Mouse (Mus musculus): ENCODE measurements around the gene Cxcr3. TPM values are rescaled to one million over a fixed set of nuclear protein-coding genes. Genes with fewer than 3 reads are reported as not detected.

Gene Cxcr3
- not detected in 2 replicates for polyA plus RNA-seq (2016; fragmentation: Nextera tagmentation; extraction: Ambion mirVana)

DNA sequence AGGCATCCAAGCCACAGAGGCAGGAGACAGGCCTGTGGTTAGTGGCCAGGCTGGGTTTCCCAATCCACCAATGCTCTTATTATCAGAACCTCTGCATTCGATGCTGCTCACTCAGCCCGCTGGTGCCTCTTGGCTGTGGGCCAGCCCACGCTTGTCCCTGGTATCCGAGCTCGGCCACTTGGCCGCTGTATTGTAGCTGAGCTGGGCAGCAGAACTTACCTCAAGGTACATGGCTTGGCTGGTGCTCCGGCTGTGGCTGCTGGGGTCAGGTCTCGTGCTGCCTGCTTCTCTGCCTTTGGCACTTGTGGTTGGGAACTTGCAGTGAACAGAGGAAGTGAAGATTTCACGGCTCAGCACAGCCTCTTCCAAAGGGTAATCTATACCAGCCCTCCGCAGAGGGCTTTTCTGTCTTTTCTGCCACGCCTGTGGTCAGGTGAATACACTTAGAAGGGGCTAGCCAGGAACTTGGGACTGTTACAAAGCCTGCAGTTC is at the start of gene Cxcr3:
TSS of gene Cxcr3 (minus strand) at position 442 of the 492 bp plus-strand sequence.
- Histone ChIP-seq H3K4me3 (replicated peaks) (no peak within 1 kb of the TSS), H3K4me2 (no peak within 1 kb of the TSS)

DNA sequence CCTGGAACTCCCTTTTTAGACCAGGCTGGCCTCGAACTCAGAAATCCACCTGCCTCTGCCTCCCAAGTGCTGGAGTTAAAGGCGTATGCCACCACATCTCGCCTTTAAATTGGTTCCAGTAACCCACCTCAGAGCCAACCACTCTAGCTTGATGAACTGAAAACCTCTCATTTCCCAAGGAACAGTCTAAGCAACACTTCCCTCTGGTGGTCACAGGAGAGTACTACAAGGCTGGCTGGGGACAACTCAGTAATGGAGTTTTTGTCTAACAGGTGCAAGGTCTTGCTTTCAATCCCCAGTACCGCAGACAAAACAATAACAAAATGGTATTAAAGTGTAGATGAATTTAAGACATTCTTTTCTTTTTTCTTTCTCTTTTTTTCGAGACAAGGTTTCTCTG is 38.0 kb upstream of the Cxcr3 start:
- WGBS = 40% methylated on average over 5 of the region's 5 CpGs
- Histone ChIP-seq H3K4me3 (replicated peaks) (no peak overlapping the region), H3K9me3 (no peaks in the 10 kb centered on the region), H3K4me2 (no peak overlapping the region), H3K4me1 (replicated peaks) (no peaks in the 10 kb centered on the region), H3K27me3 (peaks cover 29% of the 10 kb centered on the region), H3K9ac (replicated peaks) (no peak overlapping the region), H3K27ac (no peak overlapping the region), H3K36me3 (no peaks in the 10 kb centered on the region)
- no peak for ATAC-seq (ENCODE audit: insufficient number of reproducible peaks, insufficient read depth, low FRiP score, low TSS enrichment, low read depth)

More for the DNA sequence above, at the start of gene Cxcr3:
- Histone ChIP-seq H3K27ac (no peak within 1 kb of the TSS), H3K9me3 (no peaks in the 10 kb centered on the region), H3K9ac (replicated peaks) (no peak within 1 kb of the TSS), H3K4me1 (replicated peaks) (no peaks in the 10 kb centered on the region), H3K36me3 (no peaks in the 10 kb centered on the region), H3K27me3 (peaks cover 53% of the 10 kb centered on the region)
- no peak for ATAC-seq (ENCODE audit: insufficient number of reproducible peaks, insufficient read depth, low FRiP score, low TSS enrichment, low read depth)
- 81% methylated on average over 11 of the region's 11 CpGs for WGBS

DNA sequence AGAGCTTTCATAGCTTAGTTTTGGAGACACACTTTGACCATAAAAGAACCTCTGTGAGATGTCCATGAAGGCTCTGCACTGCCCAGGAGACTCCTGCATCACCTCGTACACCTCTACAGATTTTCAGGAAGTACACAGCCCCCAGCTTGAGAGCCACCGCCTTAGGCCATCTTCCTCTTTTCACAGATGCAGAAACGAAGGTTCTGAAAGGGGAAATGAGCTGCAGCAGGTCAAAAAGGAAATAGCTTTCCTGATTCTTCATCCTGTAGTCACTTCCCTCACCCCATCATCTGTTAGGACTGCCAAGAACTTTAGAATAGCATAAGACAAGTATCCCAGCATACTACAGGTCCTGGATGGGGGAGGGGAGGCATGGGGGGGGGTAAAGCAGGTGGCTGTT is 36.2 kb upstream of the Cxcr3 start:
- Histone ChIP-seq H3K9ac (replicated peaks) (no peak overlapping the region), H3K27ac (no peak overlapping the region), H3K36me3 (no peaks in the 10 kb centered on the region), H3K9me3 (no peaks in the 10 kb centered on the region), H3K4me1 (replicated peaks) (no peaks in the 10 kb centered on the region), H3K27me3 (peaks cover 34% of the 10 kb centered on the region), H3K4me3 (replicated peaks) (no peak overlapping the region), H3K4me2 (no peak overlapping the region)
- ATAC-seq (ENCODE audit: insufficient number of reproducible peaks, insufficient read depth, low FRiP score, low TSS enrichment, low read depth) = no peak
- 65% methylated on average over 3 of the region's 3 CpGs for WGBS

GRCm38 (mm10) chrX:101769478-101769877 is 35.4 kb upstream of the Cxcr3 start:
- ATAC-seq (ENCODE audit: insufficient number of reproducible peaks, insufficient read depth, low FRiP score, low TSS enrichment, low read depth) = no peak
- H3K4me3 ChIP-seq (replicated peaks) = no peak overlapping the region
- peaks cover 38% of the 10 kb centered on the region for H3K27me3 ChIP-seq
- 66% methylated on average over 2 of the region's 2 CpGs for WGBS
- no peak overlapping the region for H3K27ac ChIP-seq
- H3K9ac ChIP-seq (replicated peaks) = no peak overlapping the region
- H3K9me3 ChIP-seq = no peaks in the 10 kb centered on the region
- H3K4me2 ChIP-seq = no peak overlapping the region
- H3K4me1 ChIP-seq (replicated peaks) = no peaks in the 10 kb centered on the region
- H3K36me3 ChIP-seq = no peaks in the 10 kb centered on the region

GRCm38 (mm10) chrX:101767280-101767679 is 33.2 kb upstream of the Cxcr3 start:
- H3K4me2 ChIP-seq = no peak overlapping the region
- ATAC-seq (ENCODE audit: insufficient number of reproducible peaks, insufficient read depth, low FRiP score, low TSS enrichment, low read depth) = no peak
- no peaks in the 10 kb centered on the region for H3K9me3 ChIP-seq
- no peak overlapping the region for H3K4me3 ChIP-seq (replicated peaks)
- H3K27me3 ChIP-seq = peaks cover 26% of the 10 kb centered on the region
- no peak overlapping the region for H3K27ac ChIP-seq
- H3K4me1 ChIP-seq (replicated peaks) = no peaks in the 10 kb centered on the region
- H3K9ac ChIP-seq (replicated peaks) = no peak overlapping the region
- 71% methylated on average over 7 of the region's 7 CpGs for WGBS
- no peaks in the 10 kb centered on the region for H3K36me3 ChIP-seq

- Histone ChIP-seq H3K4me1 (replicated peaks) (no peaks in the 10 kb centered on the region), H3K27ac (no peak overlapping the region), H3K9me3 (no peaks in the 10 kb centered on the region), H3K4me2 (no peak overlapping the region), H3K36me3 (no peaks in the 10 kb centered on the region), H3K4me3 (replicated peaks) (no peak overlapping the region), H3K9ac (replicated peaks) (no peak overlapping the region), H3K27me3 (peaks cover 24% of the 10 kb centered on the region)
- no peak for ATAC-seq (ENCODE audit: insufficient number of reproducible peaks, insufficient read depth, low FRiP score, low TSS enrichment, low read depth)
- 87% methylated on average over 4 of the region's 4 CpGs for WGBS
Observed at GRCm38 (mm10) chrX:101765111-101765510, 31.0 kb upstream of the Cxcr3 start.

- Histone ChIP-seq H3K4me2 (no peak overlapping the region), H3K36me3 (no peaks in the 10 kb centered on the region), H3K27ac (no peak overlapping the region), H3K27me3 (peaks cover 29% of the 10 kb centered on the region), H3K9ac (replicated peaks) (no peak overlapping the region), H3K4me1 (replicated peaks) (no peaks in the 10 kb centered on the region), H3K9me3 (no peaks in the 10 kb centered on the region), H3K4me3 (replicated peaks) (no peak overlapping the region)
- 74% methylated on average over 5 of the region's 5 CpGs for WGBS
- no peak for ATAC-seq (ENCODE audit: insufficient number of reproducible peaks, insufficient read depth, low FRiP score, low TSS enrichment, low read depth)
Observed at GRCm38 (mm10) chrX:101764621-101765020, 30.6 kb upstream of the Cxcr3 start.

DNA sequence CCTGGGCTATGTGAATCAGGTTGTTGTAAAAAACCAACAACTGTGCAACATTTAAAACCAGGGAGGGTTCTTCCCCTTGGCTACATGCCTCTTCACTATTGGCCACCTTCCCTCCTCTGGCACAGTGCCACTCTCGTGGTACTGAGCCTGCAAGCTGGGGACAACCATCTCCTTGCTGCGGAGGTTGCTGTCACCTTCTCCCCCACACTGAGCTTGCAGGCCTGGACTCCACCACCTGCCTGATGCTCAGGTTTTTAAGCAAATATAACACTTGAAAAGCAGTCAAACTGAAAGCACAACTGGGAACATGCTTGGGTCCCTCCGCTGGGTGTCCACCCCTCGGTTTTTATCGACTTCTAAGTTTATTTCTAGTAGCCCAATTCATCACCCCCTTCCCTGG is 20.4 kb upstream of the Cxcr3 start:
- Histone ChIP-seq H3K4me2 (no peak overlapping the region), H3K4me3 (replicated peaks) (no peak overlapping the region), H3K27ac (no peak overlapping the region), H3K9ac (replicated peaks) (no peak overlapping the region), H3K9me3 (no peaks in the 10 kb centered on the region), H3K27me3 (peaks cover 23% of the 10 kb centered on the region), H3K36me3 (no peaks in the 10 kb centered on the region), H3K4me1 (replicated peaks) (no peaks in the 10 kb centered on the region)
- no peak for ATAC-seq (ENCODE audit: insufficient number of reproducible peaks, insufficient read depth, low FRiP score, low TSS enrichment, low read depth)
- WGBS = 67% methylated on average over 5 of the region's 5 CpGs

- Histone ChIP-seq H3K27ac (no peak overlapping the region), H3K4me2 (no peak overlapping the region), H3K9me3 (no peaks in the 10 kb centered on the region), H3K4me3 (replicated peaks) (no peak overlapping the region), H3K36me3 (no peaks in the 10 kb centered on the region), H3K27me3 (peaks cover 28% of the 10 kb centered on the region), H3K4me1 (replicated peaks) (no peaks in the 10 kb centered on the region), H3K9ac (replicated peaks) (no peak overlapping the region)
- ATAC-seq (ENCODE audit: insufficient number of reproducible peaks, insufficient read depth, low FRiP score, low TSS enrichment, low read depth) = no peak
- 77% methylated on average over 4 of the region's 4 CpGs for WGBS
Observed at GRCm38 (mm10) chrX:101750144-101750543, 16.1 kb upstream of the Cxcr3 start.

DNA sequence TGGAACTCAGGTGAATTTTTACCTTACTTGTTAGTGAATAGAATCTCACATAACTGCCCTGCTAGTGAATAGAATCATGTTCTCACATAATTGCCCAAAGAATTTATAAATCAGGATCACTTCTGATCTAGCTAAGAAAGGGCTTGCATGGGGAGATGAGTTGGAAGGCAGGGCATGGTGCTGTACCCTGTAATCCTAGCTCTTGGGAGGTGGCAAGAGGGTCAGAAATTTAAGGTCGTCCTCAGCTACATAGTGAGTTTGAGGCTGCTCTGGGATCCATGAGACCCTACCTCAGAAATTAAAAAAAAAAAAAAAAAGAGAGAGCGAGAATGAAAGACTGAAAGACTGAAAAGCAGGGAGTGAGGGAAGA is 7.0 kb upstream of the Cxcr3 start:
- Histone ChIP-seq H3K4me3 (replicated peaks) (no peak overlapping the region), H3K27me3 (peaks cover 50% of the 10 kb centered on the region), H3K9ac (replicated peaks) (no peak overlapping the region), H3K4me1 (replicated peaks) (no peaks in the 10 kb centered on the region), H3K9me3 (no peaks in the 10 kb centered on the region), H3K27ac (no peak overlapping the region), H3K36me3 (no peaks in the 10 kb centered on the region), H3K4me2 (no peak overlapping the region)
- no peak for ATAC-seq (ENCODE audit: insufficient number of reproducible peaks, insufficient read depth, low FRiP score, low TSS enrichment, low read depth)
- 77% methylated on average over 2 of the region's 2 CpGs for WGBS

GRCm38 (mm10) chrX:101740335-101741063 is 6.4 kb upstream of the Cxcr3 start:
- Histone ChIP-seq H3K36me3 (no peaks in the 10 kb centered on the region), H3K9ac (replicated peaks) (no peak overlapping the region), H3K4me3 (replicated peaks) (no peak overlapping the region), H3K27me3 (peaks cover 50% of the 10 kb centered on the region), H3K4me2 (no peak overlapping the region), H3K4me1 (replicated peaks) (no peaks in the 10 kb centered on the region), H3K27ac (no peak overlapping the region), H3K9me3 (no peaks in the 10 kb centered on the region)
- ATAC-seq (ENCODE audit: insufficient number of reproducible peaks, insufficient read depth, low FRiP score, low TSS enrichment, low read depth) = no peak
- 50% methylated on average over 6 of the region's 6 CpGs for WGBS

DNA sequence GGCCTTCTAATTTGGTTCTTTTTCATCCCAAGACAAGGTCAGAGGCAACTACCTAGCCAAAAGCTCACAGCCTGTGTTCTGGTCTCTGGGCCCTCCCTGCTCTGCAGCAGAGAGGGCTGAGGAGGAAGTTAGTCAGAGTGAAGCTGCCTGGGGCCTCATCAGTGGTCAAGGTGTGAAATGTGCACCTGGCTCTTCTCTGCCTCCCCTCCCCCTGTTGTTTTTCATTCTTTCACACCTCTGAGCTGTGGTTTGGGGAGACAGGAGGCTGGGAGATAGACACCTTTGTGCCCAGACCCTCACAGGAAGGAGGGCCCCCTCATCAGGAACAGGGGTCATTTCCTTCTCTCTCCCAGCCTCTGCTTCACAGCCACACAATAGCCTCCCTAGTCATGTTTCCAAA is 3.1 kb upstream of the Cxcr3 start:
- peaks cover 62% of the 10 kb centered on the region for H3K27me3 ChIP-seq

More for the DNA sequence above, 3.1 kb upstream of the Cxcr3 start:
- no peak overlapping the region for H3K27ac ChIP-seq
- no peak overlapping the region for H3K9ac ChIP-seq (replicated peaks)
- H3K4me1 ChIP-seq (replicated peaks) = no peaks in the 10 kb centered on the region
- no peaks in the 10 kb centered on the region for H3K9me3 ChIP-seq
- H3K4me3 ChIP-seq (replicated peaks) = no peak overlapping the region
- H3K4me2 ChIP-seq = no peak overlapping the region
- ATAC-seq (ENCODE audit: insufficient number of reproducible peaks, insufficient read depth, low FRiP score, low TSS enrichment, low read depth) = no peak
- H3K36me3 ChIP-seq = no peaks in the 10 kb centered on the region
